In the genomic region with DNA sequence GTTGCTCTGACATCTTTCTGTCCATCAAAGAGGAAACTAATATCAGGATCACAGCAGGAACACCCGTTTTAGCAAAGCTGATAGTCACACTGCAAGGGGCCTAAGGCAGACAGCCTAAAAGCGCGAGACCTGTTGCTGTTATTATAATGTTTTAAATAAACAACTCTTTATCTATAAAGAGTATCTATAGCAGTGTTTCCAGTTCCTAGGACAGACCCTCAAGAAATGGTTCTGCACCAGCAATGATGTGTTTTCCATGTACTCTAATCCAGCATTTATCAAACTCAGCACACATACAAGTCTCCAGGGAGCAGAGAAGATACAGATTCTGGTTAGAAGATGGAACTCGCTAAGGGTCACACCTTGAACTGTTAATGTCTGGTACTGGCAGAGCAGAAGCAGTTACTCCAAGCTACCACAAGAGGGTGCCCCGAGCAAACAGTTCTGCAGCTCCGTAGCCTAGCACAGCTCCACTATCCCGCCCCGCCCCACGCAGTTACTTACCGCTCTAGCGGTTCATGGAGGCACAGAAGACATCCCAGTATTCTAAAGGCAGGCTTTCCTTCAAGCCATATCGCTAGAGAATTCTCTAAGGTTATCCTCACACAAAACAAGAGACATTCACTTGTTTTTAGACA, we compare ENCODE assay signal across 7 mouse cellular contexts.
DNase-seq lines count a peak whose midpoint lies in the region; ATAC-seq and TF ChIP-seq lines count a peak whose summit lies in the region.

No protein-coding gene starts in this region.

- intact Hi-C loops in gastrocnemius, postnatal 36 days (cut with DNase I): loop anchor here (5.0 kb wide), 1 partner anchor 237 kb away; no protein-coding TSS in a partner anchor
- intact Hi-C loops in left cerebral cortex, postnatal 25 days (cut with DNase I): loop anchor here (1.0 to 10.0 kb wide), 2 partner anchors 237 to 535 kb away; no protein-coding TSS in a partner anchor

- no peaks in the 10 kb centered on the region for H3K4me1 ChIP-seq in intestine, postnatal 0 days (replicated peaks; ENCODE audit: control insufficient read depth, insufficient read depth, low read length)
- H3K4me1 ChIP-seq in midbrain, embryonic 14.5 days (ENCODE audit: control insufficient read depth, insufficient read depth, low read length): no peaks in the 10 kb centered on the region

- no peaks in the 10 kb centered on the region for H3K9me3 ChIP-seq in intestine, postnatal 0 days (ENCODE audit: control insufficient read depth)
- H3K9me3 ChIP-seq in midbrain, embryonic 14.5 days (ENCODE audit: control insufficient read depth, low read length): no peaks in the 10 kb centered on the region

- ATAC-seq in intestine, postnatal 0 days: peak; percentile 65; the same call in 1 of the 2 replicates
- ATAC-seq in midbrain, embryonic 14.5 days (ENCODE audit: low FRiP score, low TSS enrichment): peak; percentile 83

- H3K27me3 ChIP-seq in intestine, postnatal 0 days (replicated peaks; ENCODE audit: control insufficient read depth, insufficient read depth, low read length): no peaks in the 10 kb centered on the region
- no peaks in the 10 kb centered on the region for H3K27me3 ChIP-seq in midbrain, embryonic 14.5 days (ENCODE audit: control insufficient read depth, insufficient read depth, low read length)

- no peak overlapping the region for H3K4me2 ChIP-seq in intestine, postnatal 0 days (replicated peaks; ENCODE audit: low read depth)
- H3K4me2 ChIP-seq in midbrain, embryonic 14.5 days (ENCODE audit: low read length): no peak overlapping the region

- DNase-seq in adrenal gland, adult 8-10 months: peak; percentile 36
- DNase-seq in embryo, embryonic 11.5 days (ENCODE audit: low read depth, low spot score): peak; percentile 77
- DNase-seq in gastrocnemius, postnatal 36 days: peak; percentile 46 to 62
- peak; percentile 82 to 88 for DNase-seq in left cerebral cortex, postnatal 25 days (ENCODE audit: low spot score in 2 of 2)
- peak; percentile 93 for DNase-seq in midbrain, embryonic 14.5 days
- peak; percentile 13 to 47 for DNase-seq in spleen, adult 18-20 months

- 15% methylated on average over 12 of the region's 12 CpGs for WGBS in intestine, postnatal 0 days
- 21% methylated on average over 12 of the region's 12 CpGs for WGBS in midbrain, embryonic 14.5 days

- no peak overlapping the region for H3K27ac ChIP-seq in intestine, postnatal 0 days (ENCODE audit: low read depth, low read length)
- H3K27ac ChIP-seq in midbrain, embryonic 14.5 days (replicated peaks; ENCODE audit: low read depth, low read length): no peak overlapping the region

- no peaks in the 10 kb centered on the region for H3K36me3 ChIP-seq in intestine, postnatal 0 days (ENCODE audit: control insufficient read depth, insufficient read depth)
- H3K36me3 ChIP-seq in midbrain, embryonic 14.5 days (ENCODE audit: control insufficient read depth, insufficient read depth, low read length): no peaks in the 10 kb centered on the region

- no peak overlapping the region for H3K9ac ChIP-seq in intestine, postnatal 0 days (ENCODE audit: low read depth, low read length)
- no peak overlapping the region for H3K9ac ChIP-seq in midbrain, embryonic 14.5 days (replicated peaks; ENCODE audit: low read length)

- H3K4me3 ChIP-seq in intestine, postnatal 0 days (ENCODE audit: low read depth, low read length): no peak overlapping the region
- no peak overlapping the region for H3K4me3 ChIP-seq in midbrain, embryonic 14.5 days (replicated peaks; ENCODE audit: low read depth, low read length)

- peak; percentile 96 for TF ChIP-seq CTCF in intestine, postnatal 0 days (IDR thresholded peaks at IDR 0.05; ENCODE audit: low read depth)

Comparison
In these comparisons a context has a peak if more than half of its experiments do, and no peak if none do; other contexts are left out.
1. DNase-seq: peak in every context shown above with its lines; median percentile 93 in midbrain, embryonic 14.5 days; 85 in left cerebral cortex, postnatal 25 days; 77 in embryo, embryonic 11.5 days; 54 in gastrocnemius, postnatal 36 days; 36 in adrenal gland, adult 8-10 months; 30 in spleen, adult 18-20 months.